Mouse (Mus musculus) liver, postnatal 0 days (tissue): Measurements from ENCODE around the gene Gm2564.
"Not testable (repeated sequence)": the region's sequence is repeated elsewhere in the genome, so short reads cannot be mapped to it uniquely, and the experiment has no call there.

Experiments
- CTCF ChIP-seq: sonication (generic); IDR thresholded peaks from 2 replicates; pipeline ENCODE4 v1.5.1; 2016; ENCODE audit warnings: antibody characterized with exemption, low read depth
- EP300 ChIP-seq: IDR thresholded peaks from 2 replicates; pipeline ENCODE4 v1.6.1; 2016; ENCODE audit warnings: antibody characterized with exemption, low read depth, mild to moderate bottlenecking

GRCm38 (mm10) chr4:42675415-42675814 lies 45.9 kb downstream of the Gm2564 start:
- TF ChIP-seq CTCF, EP300: not testable (repeated sequence)
